Mouse (Mus musculus): ENCODE measurements around the gene Agap1. TPM values are rescaled to one million over a fixed set of nuclear protein-coding genes. Genes with fewer than 3 reads are reported as not detected.
A peak's percentile ranks its signal among the peaks of the same experiment; 100 is the strongest.

Agap1 gene
- polyA plus RNA-seq, 1 experiment from 2014 or later: 4.8 TPM

GRCm38 (mm10) chr1:89827051-89827450 lies 372.4 kb downstream of the Agap1 start:
- H3K4me2 ChIP-seq (ENCODE audit: low read depth, low read length): no peak overlapping the region
- 54% methylated on average over 3 of the region's 3 CpGs for whole genome bisulfite sequencing
- no peaks in the 10 kb centered on the region for H3K4me1 ChIP-seq (ENCODE audit: control insufficient read depth, insufficient read depth, low read length)
- no peaks in the 10 kb centered on the region for H3K9me3 ChIP-seq (ENCODE audit: control insufficient read depth, low read length)
- H3K9ac ChIP-seq (ENCODE audit: low read depth, low read length): no peak overlapping the region
- H3K27me3 ChIP-seq (replicated peaks; ENCODE audit: control insufficient read depth, insufficient read depth, low read length): no peaks in the 10 kb centered on the region
- no peaks in the 10 kb centered on the region for H3K36me3 ChIP-seq (ENCODE audit: control insufficient read depth, insufficient read depth, low read length)
- H3K4me3 ChIP-seq (ENCODE audit: low read length): no peak overlapping the region
- no peak for ATAC-seq
- no peak overlapping the region for H3K27ac ChIP-seq (ENCODE audit: low read length)

GRCm38 (mm10) chr1:89831095-89831494 lies 376.5 kb downstream of the Agap1 start:
- Histone ChIP-seq H3K4me1 (ENCODE audit: control insufficient read depth, insufficient read depth, low read length) (no peaks in the 10 kb centered on the region), H3K4me3 (ENCODE audit: low read length) (no peak overlapping the region), H3K36me3 (ENCODE audit: control insufficient read depth, insufficient read depth, low read length) (no peaks in the 10 kb centered on the region), H3K9ac (ENCODE audit: low read depth, low read length) (no peak overlapping the region), H3K27me3 (replicated peaks; ENCODE audit: control insufficient read depth, insufficient read depth, low read length) (no peaks in the 10 kb centered on the region), H3K9me3 (ENCODE audit: control insufficient read depth, low read length) (no peaks in the 10 kb centered on the region), H3K27ac (ENCODE audit: low read length) (no peak overlapping the region), H3K4me2 (ENCODE audit: low read depth, low read length) (no peak overlapping the region)
- ATAC-seq: no peak
- WGBS: 64% methylated on average over 1 of the region's 1 CpGs

- WGBS: 72% methylated on average over 9 of the region's 9 CpGs
- H3K4me1 ChIP-seq (ENCODE audit: control insufficient read depth, insufficient read depth, low read length): 0 out of 2 replicates have a peak, but pooled peaks cover 3% of the 10 kb centered on the region
- no peaks in the 10 kb centered on the region for H3K9me3 ChIP-seq (ENCODE audit: control insufficient read depth, low read length)
- H3K4me3 ChIP-seq (ENCODE audit: low read length): no peak overlapping the region
- no peaks in the 10 kb centered on the region for H3K27me3 ChIP-seq (replicated peaks; ENCODE audit: control insufficient read depth, insufficient read depth, low read length)
- no peak overlapping the region for H3K4me2 ChIP-seq (ENCODE audit: low read depth, low read length)
- H3K36me3 ChIP-seq (ENCODE audit: control insufficient read depth, insufficient read depth, low read length): 0 out of 2 replicates have a peak, but pooled peaks cover 2% of the 10 kb centered on the region
- no peak overlapping the region for H3K9ac ChIP-seq (ENCODE audit: low read depth, low read length)
- no peak overlapping the region for H3K27ac ChIP-seq (ENCODE audit: low read length)
- no peak for ATAC-seq
These were observed 389.5 kb downstream of the Agap1 start for GRCm38 (mm10) chr1:89844064-89844463.

GRCm38 (mm10) chr1:89845487-89845886 lies 390.9 kb downstream of the Agap1 start:
- no peak overlapping the region for H3K4me2 ChIP-seq (ENCODE audit: low read depth, low read length)
- H3K9ac ChIP-seq (ENCODE audit: low read depth, low read length): no peak overlapping the region
- WGBS: 80% methylated on average over 4 of the region's 4 CpGs
- H3K27me3 ChIP-seq (replicated peaks; ENCODE audit: control insufficient read depth, insufficient read depth, low read length): no peaks in the 10 kb centered on the region
- 0 out of 2 replicates have a peak, but pooled peaks cover 3% of the 10 kb centered on the region for H3K4me1 ChIP-seq (ENCODE audit: control insufficient read depth, insufficient read depth, low read length)
- H3K9me3 ChIP-seq (ENCODE audit: control insufficient read depth, low read length): no peaks in the 10 kb centered on the region
- H3K4me3 ChIP-seq (ENCODE audit: low read length): no peak overlapping the region
- no peak for ATAC-seq
- 0 out of 2 replicates have a peak, but pooled peaks cover 2% of the 10 kb centered on the region for H3K36me3 ChIP-seq (ENCODE audit: control insufficient read depth, insufficient read depth, low read length)
- H3K27ac ChIP-seq (ENCODE audit: low read length): no peak overlapping the region

- Histone ChIP-seq H3K4me1 (ENCODE audit: control insufficient read depth, insufficient read depth, low read length) (peaks cover 5% of the 10 kb centered on the region; the same call in 1 of the 2 replicates), H3K27me3 (replicated peaks; ENCODE audit: control insufficient read depth, insufficient read depth, low read length) (no peaks in the 10 kb centered on the region), H3K9ac (ENCODE audit: low read depth, low read length) (no peak overlapping the region), H3K36me3 (ENCODE audit: control insufficient read depth, insufficient read depth, low read length) (0 out of 2 replicates have a peak, but pooled peaks cover 2% of the 10 kb centered on the region), H3K9me3 (ENCODE audit: control insufficient read depth, low read length) (no peaks in the 10 kb centered on the region), H3K4me3 (ENCODE audit: low read length) (no peak overlapping the region), H3K27ac (ENCODE audit: low read length) (no peak overlapping the region), H3K4me2 (ENCODE audit: low read depth, low read length) (no peak overlapping the region)
- 74% methylated on average over 9 of the region's 9 CpGs for WGBS
- no peak for ATAC-seq
These were observed 391.5 kb downstream of the Agap1 start for GRCm38 (mm10) chr1:89846148-89846547.

GRCm38 (mm10) chr1:89848356-89849039 lies 393.9 kb downstream of the Agap1 start:
- H3K4me2 ChIP-seq (ENCODE audit: low read depth, low read length): no peak overlapping the region
- ATAC-seq: no peak
- no peak overlapping the region for H3K4me3 ChIP-seq (ENCODE audit: low read length)
- no peaks in the 10 kb centered on the region for H3K27me3 ChIP-seq (replicated peaks; ENCODE audit: control insufficient read depth, insufficient read depth, low read length)
- H3K9ac ChIP-seq (ENCODE audit: low read depth, low read length): no peak overlapping the region
- H3K36me3 ChIP-seq (ENCODE audit: control insufficient read depth, insufficient read depth, low read length): no peaks in the 10 kb centered on the region
- H3K27ac ChIP-seq (ENCODE audit: low read length): no peak overlapping the region
- H3K9me3 ChIP-seq (ENCODE audit: control insufficient read depth, low read length): no peaks in the 10 kb centered on the region
- 62% methylated on average over 17 of the region's 17 CpGs for WGBS
- peaks cover 8% of the 10 kb centered on the region; the same call in 1 of the 2 replicates for H3K4me1 ChIP-seq (ENCODE audit: control insufficient read depth, insufficient read depth, low read length)

- no peak for ATAC-seq
- 50% methylated on average over 23 of the region's 23 CpGs for WGBS
- H3K9me3 ChIP-seq (ENCODE audit: control insufficient read depth, low read length): no peaks in the 10 kb centered on the region
- peaks cover 8% of the 10 kb centered on the region; the same call in 1 of the 2 replicates for H3K4me1 ChIP-seq (ENCODE audit: control insufficient read depth, insufficient read depth, low read length)
- H3K9ac ChIP-seq (ENCODE audit: low read depth, low read length): no peak overlapping the region
- no peaks in the 10 kb centered on the region for H3K27me3 ChIP-seq (replicated peaks; ENCODE audit: control insufficient read depth, insufficient read depth, low read length)
- no peak overlapping the region for H3K27ac ChIP-seq (ENCODE audit: low read length)
- no peaks in the 10 kb centered on the region for H3K36me3 ChIP-seq (ENCODE audit: control insufficient read depth, insufficient read depth, low read length)
- no peak overlapping the region for H3K4me3 ChIP-seq (ENCODE audit: low read length)
- no peak overlapping the region for H3K4me2 ChIP-seq (ENCODE audit: low read depth, low read length)
These were observed 394.7 kb downstream of the Agap1 start for GRCm38 (mm10) chr1:89849151-89849860.

GRCm38 (mm10) chr1:89849861-89850230 lies 395.2 kb downstream of the Agap1 start:
- Histone ChIP-seq H3K4me3 (ENCODE audit: low read length) (no peak overlapping the region), H3K4me1 (ENCODE audit: control insufficient read depth, insufficient read depth, low read length) (peaks cover 8% of the 10 kb centered on the region; the same call in 1 of the 2 replicates), H3K27ac (ENCODE audit: low read length) (no peak overlapping the region), H3K27me3 (replicated peaks; ENCODE audit: control insufficient read depth, insufficient read depth, low read length) (no peaks in the 10 kb centered on the region), H3K36me3 (ENCODE audit: control insufficient read depth, insufficient read depth, low read length) (no peaks in the 10 kb centered on the region), H3K9me3 (ENCODE audit: control insufficient read depth, low read length) (no peaks in the 10 kb centered on the region), H3K4me2 (ENCODE audit: low read depth, low read length) (no peak overlapping the region), H3K9ac (ENCODE audit: low read depth, low read length) (no peak overlapping the region)
- ATAC-seq: no peak
- 63% methylated on average over 7 of the region's 7 CpGs for WGBS

GRCm38 (mm10) chr1:89850681-89851414 lies 396.2 kb downstream of the Agap1 start:
- 62% methylated on average over 11 of the region's 11 CpGs for WGBS
- Histone ChIP-seq H3K4me2 (ENCODE audit: low read depth, low read length) (peak overlapping the region; percentile 20; the same call in 1 of the 2 replicates), H3K4me3 (ENCODE audit: low read length) (no peak overlapping the region), H3K27ac (ENCODE audit: low read length) (peak overlapping the region; percentile 27), H3K36me3 (ENCODE audit: control insufficient read depth, insufficient read depth, low read length) (no peaks in the 10 kb centered on the region), H3K9ac (ENCODE audit: low read depth, low read length) (no peak overlapping the region), H3K4me1 (ENCODE audit: control insufficient read depth, insufficient read depth, low read length) (peaks cover 8% of the 10 kb centered on the region; the same call in 1 of the 2 replicates), H3K27me3 (replicated peaks; ENCODE audit: control insufficient read depth, insufficient read depth, low read length) (no peaks in the 10 kb centered on the region), H3K9me3 (ENCODE audit: control insufficient read depth, low read length) (no peaks in the 10 kb centered on the region)
- ATAC-seq: peak; percentile 86

Measured in intestine, embryonic 16.5 days (tissue).